Mouse (Mus musculus): ENCODE measurements at regions not wholly inside any gene's neighbourhood (a gene's known extent, or its start where the extent isn't known, plus 50 kb on each side); places are given as distances from the start of the nearest gene placed in this dataset.
A peak's percentile ranks its signal among the peaks of the same experiment; 100 is the strongest.

GRCm38 (mm10) chrX:112984668-112985067, 200.6 kb downstream of the Chm start:
- no peak for DNase-seq

GRCm38 (mm10) chrX:112984073-112984472, 201.2 kb downstream of the Chm start:
- DNase-seq = no peak

DNA sequence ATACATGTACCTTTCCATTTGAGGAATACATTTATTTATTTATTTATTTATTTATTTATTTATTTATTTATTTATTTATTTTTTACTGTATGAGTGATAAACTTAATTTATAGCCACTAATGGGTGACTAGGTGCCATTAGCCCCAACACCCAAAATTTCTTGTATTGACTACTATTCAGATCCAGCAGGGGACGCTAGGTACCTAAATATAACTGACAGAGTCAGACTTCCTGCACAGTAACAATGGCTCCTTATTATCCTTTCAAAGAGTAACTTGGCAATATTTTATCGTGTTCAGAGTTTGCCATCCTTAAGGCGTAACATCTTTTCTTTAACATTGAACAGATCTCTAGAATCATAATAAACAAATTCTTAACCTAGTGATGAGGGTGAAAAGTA, 206.7 kb downstream of the Chm start:
- peak; percentile 23 for DNase-seq

GRCm38 (mm10) chrX:112964093-112964492, 221.2 kb downstream of the Chm start:
- no peak for DNase-seq

DNA sequence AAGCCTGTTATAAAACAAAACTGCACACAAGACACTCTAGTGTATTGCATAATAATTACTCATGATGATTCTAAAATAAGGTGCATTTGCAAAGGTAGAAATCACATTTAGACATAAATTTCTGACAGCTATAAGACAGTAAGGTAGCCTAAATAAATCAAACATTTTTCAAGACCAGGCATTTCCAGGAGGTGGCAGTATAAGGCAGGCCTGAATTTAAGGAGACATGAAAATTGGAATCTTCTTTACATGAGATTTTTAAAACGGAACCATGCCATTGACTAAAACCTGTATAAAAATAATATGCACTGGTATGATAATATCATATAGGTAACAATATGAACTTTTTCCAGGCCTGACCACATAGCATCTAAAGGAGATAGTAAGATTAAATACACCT, 235.5 kb downstream of the Chm start:
- DNase-seq = peak; percentile 5

- DNase-seq = no peak
Measured at GRCm38 (mm10) chrX:112947521-112947920, 237.8 kb downstream of the Chm start.

GRCm38 (mm10) chrX:112925542-112926182, 227.2 kb upstream of the Pof1b start:
- DNase-seq = no peak

DNA sequence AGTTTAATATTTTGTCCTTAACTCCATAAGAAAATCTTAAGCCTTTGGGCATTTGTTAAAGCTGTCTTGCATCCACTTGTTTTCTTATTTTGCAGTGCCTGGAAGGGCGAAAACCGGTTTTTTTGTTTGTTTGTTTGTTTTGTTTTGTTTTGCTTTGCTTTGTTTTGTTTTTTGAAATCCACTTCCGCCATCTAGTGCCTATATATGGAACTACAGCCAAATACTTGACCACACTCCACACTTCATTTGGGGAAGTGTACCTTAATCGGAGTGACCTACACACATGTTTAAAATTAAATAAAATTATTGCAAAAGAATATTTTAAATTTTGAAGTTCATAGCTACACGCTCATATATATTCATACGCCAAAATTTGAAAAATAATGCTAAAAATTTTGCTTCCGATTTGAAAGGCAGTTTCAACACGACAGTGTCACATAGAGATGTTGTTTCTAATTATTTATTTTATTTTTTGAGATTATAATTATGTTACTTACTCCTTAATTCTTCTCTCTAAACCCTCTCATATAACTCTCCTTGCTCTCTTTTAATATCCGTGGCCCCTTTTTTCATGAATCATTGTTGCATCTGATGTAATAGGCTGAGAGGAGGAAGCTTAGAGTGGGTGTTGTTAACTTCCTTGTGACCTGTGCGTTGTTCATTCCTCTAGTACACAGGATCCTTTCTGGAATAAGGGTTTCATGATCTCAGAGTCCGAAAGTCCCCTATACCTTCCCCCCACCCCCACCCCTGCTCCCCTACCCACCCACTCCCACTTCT, 205.4 kb upstream of the Pof1b start:
- peak; percentile 4 for DNase-seq

DNA sequence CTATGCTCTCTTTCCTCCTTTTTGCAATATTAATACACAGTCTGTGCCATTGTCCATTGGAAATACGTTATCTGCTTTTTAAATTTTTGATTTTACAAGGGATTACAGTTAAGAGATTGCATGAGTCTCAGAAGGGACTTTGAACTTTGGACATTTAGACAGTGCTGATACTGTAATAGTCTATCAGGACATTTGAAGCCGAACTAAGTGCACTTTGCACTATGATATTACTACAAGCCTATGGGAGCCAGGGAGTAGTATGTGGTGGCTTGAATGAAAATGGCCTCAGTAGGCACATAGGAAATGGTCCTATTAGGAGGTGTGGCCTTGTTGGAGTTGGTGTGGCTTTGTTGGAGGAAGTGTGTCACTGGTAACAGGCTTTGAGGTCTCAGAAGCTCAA, 188.1 kb upstream of the Pof1b start:
- DNase-seq = no peak
